Mouse (Mus musculus) E14TG2a.4 (cell line): Measurements from ENCODE around the gene Ankef1.

ENCODE experiments used
- CTCF ChIP-seq: conservative IDR thresholded peaks from 2 replicates; pipeline ENCODE4 v1.5.1; 2014; ENCODE audit warnings: low read length
- NANOG ChIP-seq: IDR thresholded peaks from 2 replicates; pipeline ENCODE4 v1.6.1; 2014; ENCODE audit warnings: borderline replicate concordance, low read length, mixed read lengths

DNA sequence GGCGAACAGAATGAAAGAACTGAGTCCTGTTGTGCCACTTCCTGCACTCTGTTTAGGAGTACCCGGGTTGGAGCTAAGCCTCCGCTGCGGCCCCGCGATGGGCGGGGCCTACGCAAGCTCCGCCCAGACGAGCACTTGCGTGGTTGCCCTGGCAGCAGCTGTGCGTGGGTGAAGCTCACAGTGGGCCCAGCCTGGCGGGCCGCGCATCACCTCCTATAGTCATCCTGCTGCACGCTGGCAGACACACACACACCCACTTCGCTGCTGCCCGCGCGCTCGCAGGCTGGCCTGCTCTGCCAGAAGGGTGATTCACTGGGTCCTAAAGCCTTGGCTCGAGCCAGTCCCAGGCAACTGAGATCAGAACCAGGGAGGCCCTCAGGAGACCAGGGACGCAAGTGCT is 30.3 kb downstream of the Ankef1 start:
- no peak for TF ChIP-seq CTCF
- TF ChIP-seq NANOG = no peak
